Mouse (Mus musculus) ES-CJ7 (cell line): ENCODE results near the gene Plcb2.
A peak's percentile ranks its signal among the peaks of the same experiment; 100 is the strongest.

ENCODE experiments used
- DNase-seq: peaks from one replicate; pipeline ENCODE4 v3.0.0; 2011; ENCODE audit warnings: low read depth, low spot score

The Plcb2 gene

GRCm38 (mm10) chr2:118716677-118717076 lies 11.6 kb downstream of the Plcb2 start:
- DNase-seq = no peak

DNA sequence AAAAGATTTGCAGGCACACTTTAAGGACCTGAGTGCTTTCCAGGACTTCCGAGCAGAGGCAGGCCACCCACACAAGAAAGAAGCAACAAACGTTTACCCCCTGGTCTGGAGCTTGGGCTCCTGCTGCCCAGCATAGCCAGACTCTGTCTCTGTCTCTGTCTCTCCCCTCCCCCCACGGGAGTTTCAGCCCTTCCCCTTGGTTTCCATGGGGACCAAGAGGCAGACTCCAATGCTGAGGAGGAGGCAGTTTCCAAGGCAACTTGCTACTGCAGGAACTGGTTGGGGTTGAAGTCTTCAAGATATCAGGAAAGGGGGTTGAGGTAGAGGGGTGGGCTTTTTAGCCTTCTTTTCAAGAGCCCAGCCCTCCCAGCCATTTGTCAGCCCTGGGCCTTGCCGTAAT lies 14.0 kb downstream of the Plcb2 start:
- no peak for DNase-seq

- DNase-seq = no peak
Measured at GRCm38 (mm10) chr2:118713631-118714030, 14.6 kb downstream of the Plcb2 start.

- peak; percentile 31 for DNase-seq
Measured at GRCm38 (mm10) chr2:118711038-118711494, 17.2 kb downstream of the Plcb2 start.

DNA sequence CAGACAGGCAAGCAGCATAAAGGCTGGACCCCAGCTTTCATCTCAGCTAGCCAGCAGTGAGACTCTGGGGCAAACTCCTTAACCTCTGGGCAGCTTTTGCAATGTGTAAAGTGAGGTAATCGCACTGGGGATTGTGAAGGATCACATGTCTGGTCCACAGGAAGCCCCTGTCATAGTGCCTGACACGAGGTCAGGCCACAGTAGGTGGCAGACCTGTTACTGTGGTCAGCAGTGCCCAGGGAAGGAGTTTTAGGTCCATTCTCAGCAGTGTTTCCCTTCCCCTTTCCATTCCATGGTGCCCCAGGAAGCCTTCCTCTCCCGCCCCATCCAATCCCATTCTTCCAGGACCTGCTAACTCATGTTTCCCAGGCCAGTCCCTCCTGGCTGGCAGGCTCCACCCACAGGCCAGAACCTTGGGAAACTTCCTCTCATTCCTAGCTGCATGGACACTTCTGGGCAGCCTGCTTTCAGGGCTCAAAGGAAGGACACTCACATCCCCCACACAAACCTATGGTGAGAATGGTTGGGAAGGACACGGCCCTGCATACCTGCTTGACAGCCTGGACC lies 18.5 kb downstream of the Plcb2 start:
- no peak for DNase-seq

GRCm38 (mm10) chr2:118708472-118708871 lies 19.8 kb downstream of the Plcb2 start:
- no peak for DNase-seq

GRCm38 (mm10) chr2:118706436-118706835 lies 21.8 kb downstream of the Plcb2 start:
- DNase-seq = no peak

- peak; percentile 17 for DNase-seq
Measured at GRCm38 (mm10) chr2:118703913-118704730, 24.1 kb downstream of the Plcb2 start, which contains the start of gene Ankrd63. Gene Ankrd63, minus strand, starts transcription at chr2:118703963.

DNA sequence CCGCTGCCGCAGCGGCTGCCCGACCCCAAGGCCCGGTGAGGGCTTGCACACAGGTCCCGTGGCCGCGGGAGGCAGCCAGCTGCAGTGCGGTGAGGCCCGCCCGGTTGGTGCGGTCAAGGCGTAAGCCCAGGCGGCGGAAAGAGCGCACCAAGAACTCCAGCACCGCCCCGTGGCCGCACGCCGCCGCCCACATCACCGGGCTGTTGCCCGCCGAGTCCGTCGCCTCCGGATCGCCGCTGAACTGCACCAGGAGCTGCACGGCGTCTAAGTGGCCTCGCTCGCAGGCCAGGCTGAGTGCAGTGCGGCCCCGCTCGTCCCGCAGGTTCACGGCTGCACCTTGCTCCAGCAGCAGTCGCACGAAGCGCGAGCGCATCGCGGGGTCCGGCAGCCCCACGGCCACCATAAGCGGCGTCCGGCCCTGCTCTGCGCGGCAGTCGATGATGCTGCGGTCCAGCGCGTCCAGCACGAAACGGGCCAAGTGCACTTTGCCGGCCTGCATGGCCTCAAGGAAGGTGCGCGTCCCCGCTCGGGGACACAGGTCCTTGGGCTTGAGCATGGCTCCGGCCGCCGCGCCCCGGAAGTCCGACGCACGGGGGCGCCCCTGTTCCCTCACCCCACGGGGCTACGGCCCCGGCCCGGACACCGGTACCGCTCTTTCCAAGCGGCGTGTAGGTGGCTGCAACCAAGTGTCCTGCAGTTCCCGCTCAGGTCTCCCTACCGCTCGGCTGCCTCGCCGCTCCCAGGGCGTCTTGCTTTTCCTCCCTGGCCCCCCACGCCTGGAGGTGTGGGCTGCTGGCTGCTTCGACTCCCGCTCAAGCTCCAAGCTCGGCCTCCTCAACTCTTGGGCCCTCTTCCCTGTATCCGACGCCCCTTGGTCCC lies 25.1 kb downstream of the Plcb2 start:
- DNase-seq = peak; percentile 24

GRCm38 (mm10) chr2:118701971-118702882 lies 26.0 kb downstream of the Plcb2 start:
- peak; percentile 35 for DNase-seq

GRCm38 (mm10) chr2:118701161-118701560 lies 27.1 kb downstream of the Plcb2 start:
- DNase-seq = no peak

- DNase-seq = peak; percentile 81
Measured at GRCm38 (mm10) chr2:118700179-118701062, 27.8 kb downstream of the Plcb2 start.

DNA sequence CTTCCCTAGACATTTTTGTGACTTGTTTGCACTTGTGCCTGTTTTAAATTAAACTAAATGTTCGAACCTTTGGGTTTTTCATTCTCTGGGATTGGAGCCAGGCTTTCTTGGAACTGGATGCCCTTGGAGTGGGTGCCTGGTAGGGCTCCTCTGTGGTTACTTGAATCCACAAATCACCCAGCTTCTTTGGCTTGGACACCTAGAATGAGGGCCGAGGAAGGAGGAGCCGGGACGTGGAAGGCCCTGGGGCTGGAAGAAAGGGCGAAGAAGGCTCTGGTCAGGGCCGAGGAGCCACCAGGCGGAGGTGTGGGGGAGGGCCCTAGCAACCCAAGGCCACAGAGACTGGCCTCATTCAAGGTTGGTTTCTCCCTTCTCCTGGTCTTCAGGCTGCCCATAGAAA lies 30.3 kb downstream of the Plcb2 start:
- no peak for DNase-seq

- no peak for DNase-seq
Measured at GRCm38 (mm10) chr2:118697311-118697877, 30.8 kb downstream of the Plcb2 start.

- no peak for DNase-seq
Measured at GRCm38 (mm10) chr2:118696451-118697308, 31.6 kb downstream of the Plcb2 start.

DNA sequence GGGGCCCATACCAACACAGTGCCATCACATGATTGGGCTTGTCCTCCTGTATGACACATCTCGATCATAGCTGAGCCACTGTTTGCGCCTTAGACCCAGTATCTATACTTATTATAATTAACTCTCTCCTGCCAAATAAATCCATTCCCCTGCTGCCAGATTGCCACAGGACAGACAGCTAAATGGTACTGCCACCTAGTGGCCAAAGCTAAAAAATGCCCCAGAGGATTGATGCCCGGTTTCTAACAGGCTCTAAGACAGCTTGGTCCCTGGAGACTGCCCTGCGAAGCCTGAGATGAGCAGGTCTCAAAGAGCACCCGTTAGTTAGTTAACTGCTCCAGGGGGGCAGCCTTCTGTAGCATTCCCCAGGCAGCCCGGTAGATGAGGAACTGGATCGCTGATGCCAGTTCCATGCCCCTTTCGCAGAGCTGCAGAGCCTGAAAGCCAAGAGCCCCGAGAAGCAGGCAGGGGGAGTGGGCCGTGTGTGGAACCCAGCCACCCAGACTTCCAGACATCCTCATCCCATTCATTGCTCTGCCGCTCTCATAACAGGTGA lies 32.5 kb downstream of the Plcb2 start:
- peak; percentile 83 for DNase-seq

DNA sequence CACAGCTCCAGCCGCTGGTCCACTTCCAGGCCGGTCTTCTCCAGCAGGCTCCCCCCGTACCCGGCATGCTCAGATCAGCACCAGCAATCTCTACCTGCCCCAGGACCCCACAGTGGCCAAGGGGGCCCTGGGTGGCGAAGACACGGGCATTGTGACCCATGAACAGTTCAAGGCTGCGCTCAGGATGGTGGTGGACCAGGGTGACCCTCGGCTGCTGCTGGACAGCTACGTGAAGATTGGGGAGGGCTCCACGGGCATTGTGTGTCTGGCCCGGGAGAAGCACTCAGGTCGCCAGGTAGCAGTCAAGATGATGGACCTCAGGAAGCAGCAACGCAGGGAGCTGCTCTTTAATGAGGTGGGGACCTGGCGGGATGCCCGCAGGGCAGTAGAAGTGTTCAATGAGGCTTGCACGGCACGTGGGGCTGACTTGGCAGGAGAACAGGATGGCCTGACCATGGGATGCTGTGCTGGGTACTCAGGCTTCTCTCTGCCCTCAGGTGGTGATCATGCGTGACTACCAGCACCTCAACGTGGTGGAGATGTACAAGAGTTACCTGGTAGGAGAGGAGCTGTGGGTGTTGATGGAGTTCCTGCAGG lies 34.8 kb downstream of the Plcb2 start:
- DNase-seq = no peak

DNA sequence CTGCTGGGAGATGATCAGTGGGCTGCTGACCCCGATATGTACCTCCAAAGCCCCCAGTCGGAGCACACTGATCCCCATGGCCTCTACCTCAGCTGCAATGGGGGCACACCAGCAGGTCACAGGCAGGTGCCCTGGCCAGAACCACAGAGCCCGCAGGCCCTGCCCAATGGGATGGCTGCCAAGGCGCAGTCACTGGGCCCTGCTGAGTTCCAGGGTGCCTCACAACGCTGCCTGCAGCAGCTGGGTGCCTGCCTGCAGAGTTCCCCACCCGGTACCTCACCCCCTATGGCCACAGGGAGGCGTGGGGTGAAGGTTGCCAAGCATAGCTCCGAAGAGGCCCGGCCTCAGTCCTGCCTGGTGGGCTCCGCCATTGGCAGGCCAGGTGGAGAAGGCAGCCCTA lies 38.4 kb downstream of the Plcb2 start:
- DNase-seq = no peak
